Mouse (Mus musculus): ENCODE data around the gene Fam117b. TPM values are rescaled to one million over a fixed set of nuclear protein-coding genes. Genes with fewer than 3 reads are reported as not detected.
A peak's percentile ranks its signal among the peaks of the same experiment; 100 is the strongest.

Gene Fam117b
- total and polyA plus RNA-seq, 3 experiments, result 11.2 to 15.5 TPM; not detected in 1

GRCm38 (mm10) chr1:59904630-59905295, 8.0 kb upstream of the Fam117b start:
- no peaks in the 10 kb centered on the region for H3K9me3 ChIP-seq (replicated peaks; ENCODE audit: insufficient read depth, low read length)
- DNase-seq (ENCODE audit: low read depth, low spot score), result peak; percentile 83
- no peaks in the 10 kb centered on the region for H3K79me2 ChIP-seq (ENCODE audit: control insufficient read depth, insufficient read depth, low read length, poor library complexity)
- no peaks in the 10 kb centered on the region for H3K27me3 ChIP-seq (ENCODE audit: control insufficient read depth in 1 of 2, insufficient read depth in 2 of 2, low read length in 2 of 2)
- peaks cover 0 to 20% of the 10 kb centered on the region in 2 experiments; a peak in 2 of 4 replicates for H3K36me3 ChIP-seq (ENCODE audit: control insufficient read depth in 1 of 2, insufficient read depth in 2 of 2, low read length in 2 of 2)
- H3K27ac ChIP-seq (ENCODE audit: control insufficient read depth, low read depth, low read length), result peak overlapping the region; percentile 51
- peaks cover 10 to 26% of the 10 kb centered on the region in 2 experiments for H3K4me1 ChIP-seq (ENCODE audit: control insufficient read depth in 1 of 2, insufficient read depth in 2 of 2, low read length in 2 of 2)
- no peak overlapping the region for H3K9ac ChIP-seq (ENCODE audit: control insufficient read depth, low read depth, low read length, poor library complexity, severe bottlenecking)
- no peak overlapping the region for H3K4me3 ChIP-seq (ENCODE audit: control insufficient read depth in 1 of 2, insufficient read depth in 1 of 2, low read depth in 2 of 2, low read length in 2 of 2)
- TF ChIP-seq USF2 (IDR thresholded peaks at IDR 0.05; ENCODE audit: borderline replicate concordance in 1 of 2, insufficient read depth in 1 of 2, low read depth in 1 of 2, low read length in 2 of 2), result no peak
- peak; percentile 97 for TF ChIP-seq ZNF384 (IDR thresholded peaks at IDR 0.05; ENCODE audit: low read depth, low read length)
- no peak for TF ChIP-seq KAT2A (conservative IDR thresholded peaks at IDR 0.05; ENCODE audit: low read depth, low read length)
- TF ChIP-seq HCFC1 (IDR thresholded peaks at IDR 0.05; ENCODE audit: low read depth, low read length), result no peak
- TF ChIP-seq NRF1 (IDR thresholded peaks at IDR 0.05; ENCODE audit: insufficient read depth, low read depth, low read length, poor library complexity, severe bottlenecking), result no peak
- peak; percentile 39; the same call in 1 of the 2 replicates for TF ChIP-seq BHLHE40 (IDR thresholded peaks at IDR 0.05; ENCODE audit: borderline replicate concordance, low read depth, low read length)
- TF ChIP-seq CTCF (IDR thresholded peaks at IDR 0.05 in 2 of 3, conservative IDR thresholded peaks at IDR 0.05 in 1 of 3; ENCODE audit: control insufficient read depth in 1 of 3, insufficient read depth in 1 of 3, low read depth in 2 of 3, low read length in 3 of 3, poor library complexity in 1 of 3, severe bottlenecking in 1 of 3), result no peak
- no peak for TF ChIP-seq MAX (IDR thresholded peaks at IDR 0.05; ENCODE audit: low read length)
- TF ChIP-seq MYB (IDR thresholded peaks at IDR 0.05; ENCODE audit: low read depth, low read length), result no peak
- peak; percentile 35; the same call in 1 of the 2 replicates for TF ChIP-seq USF1 (IDR thresholded peaks at IDR 0.05; ENCODE audit: low read depth, low read length)
- TF ChIP-seq UBTF (IDR thresholded peaks at IDR 0.05; ENCODE audit: borderline replicate concordance, insufficient read depth, low read depth, low read length), result no peak
- TF ChIP-seq JUND (IDR thresholded peaks at IDR 0.05; ENCODE audit: low read depth, low read length), result no peak
- TF ChIP-seq ZC3H11A (IDR thresholded peaks at IDR 0.05; ENCODE audit: low read depth, low read length), result no peak
- peak; percentile 47 for TF ChIP-seq TAL1 (IDR thresholded peaks at IDR 0.05; ENCODE audit: low read length)
- TF ChIP-seq NELFE (IDR thresholded peaks at IDR 0.05; ENCODE audit: low read depth, low read length), result no peak
- TF ChIP-seq POLR2AphosphoS5 (IDR thresholded peaks at IDR 0.05; ENCODE audit: borderline replicate concordance, low read depth, low read length), result no peak
- peak; percentile 99 for TF ChIP-seq RCOR1 (IDR thresholded peaks at IDR 0.05; ENCODE audit: low read depth, low read length)
- TF ChIP-seq E2F4 (IDR thresholded peaks at IDR 0.05; ENCODE audit: borderline replicate concordance, low read depth, low read length), result no peak
- TF ChIP-seq MYC (IDR thresholded peaks at IDR 0.05; ENCODE audit: low read depth, low read length), result no peak
- TF ChIP-seq MAFK (IDR thresholded peaks at IDR 0.05; ENCODE audit: borderline replicate concordance, low read depth, low read length), result peak; percentile 90; the same call in 1 of the 2 replicates
- no peak for TF ChIP-seq SMC3 (IDR thresholded peaks at IDR 0.05; ENCODE audit: low read depth, low read length)
- no peak for TF ChIP-seq GABPA (IDR thresholded peaks at IDR 0.05; ENCODE audit: low read depth, low read length)
- TF ChIP-seq RAD21 (IDR thresholded peaks at IDR 0.05; ENCODE audit: low read depth, low read length), result no peak
- peak; percentile 84 for TF ChIP-seq GATA1 (IDR thresholded peaks at IDR 0.05; ENCODE audit: low read depth, low read length)
- TF ChIP-seq MXI1 (IDR thresholded peaks at IDR 0.05; ENCODE audit: low read depth, low read length), result peak; percentile 69; the same call in 1 of the 2 replicates
- no peak for TF ChIP-seq TBP (IDR thresholded peaks at IDR 0.05; ENCODE audit: low read depth, low read length)
- TF ChIP-seq POLR2A (IDR thresholded peaks at IDR 0.05; ENCODE audit: control insufficient read depth in 1 of 2, insufficient read depth in 1 of 2, low read depth in 1 of 2, low read length in 2 of 2, poor library complexity in 1 of 2), result no peak
- TF ChIP-seq ELF1 (IDR thresholded peaks at IDR 0.05; ENCODE audit: low read depth, low read length), result no peak
- TF ChIP-seq TCF12 (IDR thresholded peaks at IDR 0.05; ENCODE audit: low read depth, low read length), result peak; percentile 72
- TF ChIP-seq MEF2A (IDR thresholded peaks at IDR 0.05; ENCODE audit: extremely low read depth, insufficient replicate concordance, low read depth, low read length, poor library complexity, severe bottlenecking), result no peak
- peak; percentile 77; the same call in 1 of the 2 replicates for TF ChIP-seq ETS1 (IDR thresholded peaks at IDR 0.05; ENCODE audit: low read depth, low read length)
- no peak for TF ChIP-seq POLR2AphosphoS2 (IDR thresholded peaks at IDR 0.05; ENCODE audit: low read length)
- no peak for TF ChIP-seq CHD1 (IDR thresholded peaks at IDR 0.05; ENCODE audit: low read depth, low read length)
- TF ChIP-seq ZMIZ1 (IDR thresholded peaks at IDR 0.05; ENCODE audit: low read depth, low read length), result no peak
- 0 out of 2 replicates have a peak, but pooled peaks have one; percentile 37 for TF ChIP-seq MAZ (IDR thresholded peaks at IDR 0.05; ENCODE audit: low read depth, low read length)
- no peak for TF ChIP-seq CHD2 (IDR thresholded peaks at IDR 0.05; ENCODE audit: low read length)
- peak; percentile 80 for TF ChIP-seq SIN3A (IDR thresholded peaks at IDR 0.05; ENCODE audit: low read length)
